Mouse (Mus musculus): ENCODE data around the gene Tmx4. TPM values are rescaled to one million over a fixed set of nuclear protein-coding genes. Genes with fewer than 3 reads are reported as not detected.
"Not testable (repeated sequence)": the region's sequence is repeated elsewhere in the genome, so short reads cannot be mapped to it uniquely, and the experiment has no call there.

Tmx4 gene
- polyA plus RNA-seq, 1 experiment from 2014 or later: 20.9 TPM

- Histone ChIP-seq H3K4me3 (replicated peaks) (no peak overlapping the region), H3K4me2 (no peak overlapping the region), H3K27me3 (no peaks in the 10 kb centered on the region), H3K9ac (no peak overlapping the region), H3K9me3 (replicated peaks) (no peaks in the 10 kb centered on the region), H3K36me3 (no peaks in the 10 kb centered on the region), H3K27ac (no peak overlapping the region), H3K4me1 (peaks cover 9% of the 10 kb centered on the region)
- ATAC-seq (replicated peaks; ENCODE audit: low FRiP score): no peak
- 79% methylated on average over 3 of the region's 3 CpGs for WGBS
Observed at GRCm38 (mm10) chr2:134645752-134646151, 1.8 kb upstream of the Tmx4 start.

GRCm38 (mm10) chr2:134645166-134645565 is 1.2 kb upstream of the Tmx4 start:
- 66% methylated on average over 4 of the region's 4 CpGs for WGBS
- H3K9me3 ChIP-seq (replicated peaks): no peaks in the 10 kb centered on the region
- no peak overlapping the region for H3K4me2 ChIP-seq
- no peak overlapping the region for H3K4me3 ChIP-seq (replicated peaks)
- no peaks in the 10 kb centered on the region for H3K36me3 ChIP-seq
- H3K4me1 ChIP-seq: peaks cover 9% of the 10 kb centered on the region
- no peak overlapping the region for H3K27ac ChIP-seq
- H3K9ac ChIP-seq: no peak overlapping the region
- ATAC-seq (replicated peaks; ENCODE audit: low FRiP score): no peak
- no peaks in the 10 kb centered on the region for H3K27me3 ChIP-seq

GRCm38 (mm10) chr2:134644301-134644912 is 462 bp upstream of the Tmx4 start:
- H3K9ac ChIP-seq: no peak overlapping the region
- WGBS: 36% methylated on average over 6 of the region's 6 CpGs
- no peak overlapping the region for H3K27ac ChIP-seq

GRCm38 (mm10) chr2:134642377-134642776 is 1.6 kb downstream of the Tmx4 start:
- H3K27me3 ChIP-seq: no peaks in the 10 kb centered on the region

More at GRCm38 (mm10) chr2:134644301-134644912, 462 bp upstream of the Tmx4 start:
- ATAC-seq (replicated peaks; ENCODE audit: low FRiP score): no peak
- Histone ChIP-seq H3K36me3 (peaks cover 2% of the 10 kb centered on the region; the same call in 1 of the 2 replicates), H3K4me2 (peak overlapping the region; percentile 77), H3K4me1 (peaks cover 9% of the 10 kb centered on the region), H3K9me3 (replicated peaks) (no peaks in the 10 kb centered on the region), H3K27me3 (no peaks in the 10 kb centered on the region), H3K4me3 (replicated peaks) (peak overlapping the region; percentile 72)

GRCm38 (mm10) chr2:134641372-134641771 is 2.6 kb downstream of the Tmx4 start:
- no peaks in the 10 kb centered on the region for H3K9me3 ChIP-seq (replicated peaks)
- no peak overlapping the region for H3K27ac ChIP-seq
- H3K36me3 ChIP-seq: peaks cover 5% of the 10 kb centered on the region; the same call in 1 of the 2 replicates
- H3K9ac ChIP-seq: no peak overlapping the region
- peaks cover 9% of the 10 kb centered on the region for H3K4me1 ChIP-seq
- H3K4me2 ChIP-seq: no peak overlapping the region
- no peaks in the 10 kb centered on the region for H3K27me3 ChIP-seq
- 94% methylated on average over 5 of the region's 5 CpGs for WGBS
- no peak overlapping the region for H3K4me3 ChIP-seq (replicated peaks)
- ATAC-seq (replicated peaks; ENCODE audit: low FRiP score): no peak

More at GRCm38 (mm10) chr2:134642377-134642776, 1.6 kb downstream of the Tmx4 start:
- Histone ChIP-seq H3K4me1 (peaks cover 9% of the 10 kb centered on the region), H3K9ac (no peak overlapping the region), H3K9me3 (replicated peaks) (no peaks in the 10 kb centered on the region), H3K4me2 (no peak overlapping the region), H3K4me3 (replicated peaks) (no peak overlapping the region), H3K36me3 (peaks cover 5% of the 10 kb centered on the region; the same call in 1 of the 2 replicates), H3K27ac (no peak overlapping the region)
- ATAC-seq (replicated peaks; ENCODE audit: low FRiP score): no peak

GRCm38 (mm10) chr2:134640398-134640797 is 3.5 kb downstream of the Tmx4 start:
- no peaks in the 10 kb centered on the region for H3K9me3 ChIP-seq (replicated peaks)
- H3K9ac ChIP-seq: no peak overlapping the region
- H3K4me2 ChIP-seq: no peak overlapping the region
- no peak for ATAC-seq (replicated peaks; ENCODE audit: low FRiP score)
- H3K36me3 ChIP-seq: peaks cover 8% of the 10 kb centered on the region; the same call in 1 of the 2 replicates
- H3K4me3 ChIP-seq (replicated peaks): no peak overlapping the region
- no peak overlapping the region for H3K27ac ChIP-seq
- WGBS: 97% methylated on average over 1 of the region's 1 CpGs
- H3K27me3 ChIP-seq: no peaks in the 10 kb centered on the region
- H3K4me1 ChIP-seq: peaks cover 9% of the 10 kb centered on the region

GRCm38 (mm10) chr2:134628541-134628940 is 15.4 kb downstream of the Tmx4 start:
- not testable (repeated sequence) for H3K4me2 ChIP-seq; H3K9ac ChIP-seq; H3K27me3 ChIP-seq; H3K9me3 ChIP-seq (replicated peaks); H3K4me1 ChIP-seq; H3K36me3 ChIP-seq; H3K27ac ChIP-seq; ATAC-seq (replicated peaks; ENCODE audit: low FRiP score); H3K4me3 ChIP-seq (replicated peaks)
- 97% methylated on average over 1 of the region's 2 CpGs for WGBS

GRCm38 (mm10) chr2:134604935-134605334 is 39.0 kb downstream of the Tmx4 start:
- ATAC-seq (replicated peaks; ENCODE audit: low FRiP score): no peak
- no peaks in the 10 kb centered on the region for H3K4me1 ChIP-seq
- no peaks in the 10 kb centered on the region for H3K9me3 ChIP-seq (replicated peaks)
- no peaks in the 10 kb centered on the region for H3K27me3 ChIP-seq
- no peak overlapping the region for H3K27ac ChIP-seq
- H3K4me2 ChIP-seq: no peak overlapping the region
- H3K36me3 ChIP-seq: peaks cover 18% of the 10 kb centered on the region
- no peak overlapping the region for H3K4me3 ChIP-seq (replicated peaks)
- no peak overlapping the region for H3K9ac ChIP-seq

GRCm38 (mm10) chr2:134591081-134591694 is 52.8 kb downstream of the Tmx4 start:
- Histone ChIP-seq H3K27me3 (no peaks in the 10 kb centered on the region), H3K9me3 (replicated peaks) (no peaks in the 10 kb centered on the region), H3K4me3 (replicated peaks) (no peak overlapping the region), H3K4me1 (no peaks in the 10 kb centered on the region), H3K9ac (no peak overlapping the region), H3K36me3 (peaks cover 9% of the 10 kb centered on the region; the same call in 1 of the 2 replicates), H3K4me2 (no peak overlapping the region), H3K27ac (no peak overlapping the region)
- 93% methylated on average over 6 of the region's 6 CpGs for WGBS
- peak; percentile 52; the same call in 1 of the 2 replicates for ATAC-seq (replicated peaks; ENCODE audit: low FRiP score)

- H3K27me3 ChIP-seq: no peaks in the 10 kb centered on the region
- H3K27ac ChIP-seq: no peak overlapping the region
- H3K4me3 ChIP-seq (replicated peaks): no peak overlapping the region
- no peaks in the 10 kb centered on the region for H3K36me3 ChIP-seq
- no peaks in the 10 kb centered on the region for H3K4me1 ChIP-seq
- no peaks in the 10 kb centered on the region for H3K9me3 ChIP-seq (replicated peaks)
- no peak overlapping the region for H3K4me2 ChIP-seq
- ATAC-seq (replicated peaks; ENCODE audit: low FRiP score): no peak
- WGBS: 70% methylated on average over 4 of the region's 4 CpGs
- H3K9ac ChIP-seq: no peak overlapping the region
Observed at GRCm38 (mm10) chr2:134585243-134585642, 58.7 kb downstream of the Tmx4 start.

- H3K9ac ChIP-seq: no peak overlapping the region
- H3K4me2 ChIP-seq: no peak overlapping the region
- H3K9me3 ChIP-seq (replicated peaks): peaks cover 9% of the 10 kb centered on the region; the same call in 1 of the 2 replicates
- no peaks in the 10 kb centered on the region for H3K4me1 ChIP-seq
- no peaks in the 10 kb centered on the region for H3K27me3 ChIP-seq
- H3K27ac ChIP-seq: no peak overlapping the region
- no peak overlapping the region for H3K4me3 ChIP-seq (replicated peaks)
- WGBS: 92% methylated on average over 3 of the region's 3 CpGs
- no peaks in the 10 kb centered on the region for H3K36me3 ChIP-seq
- no peak for ATAC-seq (replicated peaks; ENCODE audit: low FRiP score)
Observed at GRCm38 (mm10) chr2:134559422-134559821, 84.5 kb downstream of the Tmx4 start.

- ATAC-seq (replicated peaks; ENCODE audit: low FRiP score): no peak
- H3K4me1 ChIP-seq: no peaks in the 10 kb centered on the region
- H3K9ac ChIP-seq: no peak within 1 kb of the TSS
- no peak within 1 kb of the TSS for H3K4me3 ChIP-seq (replicated peaks)
- no peaks in the 10 kb centered on the region for H3K36me3 ChIP-seq
- H3K4me2 ChIP-seq: no peak within 1 kb of the TSS
- H3K27me3 ChIP-seq: no peaks in the 10 kb centered on the region; the same call in 1 of the 2 replicates
- H3K27ac ChIP-seq: no peak within 1 kb of the TSS
- H3K9me3 ChIP-seq (replicated peaks): no peaks in the 10 kb centered on the region
- 87% methylated on average over 8 of the region's 8 CpGs for WGBS
Observed at GRCm38 (mm10) chr2:134554221-134554727, 89.7 kb downstream of the Tmx4 start, which contains the start of gene Hao1. TSS of gene Hao1 (minus strand) at chr2:134554368.

Measured in kidney, embryonic 15.5 days (tissue).